Mouse (Mus musculus) fat pad, adult 2 months (tissue): ENCODE measurements around the gene Mrpl19.

Source experiments
- DNase-seq: peaks from one replicate; pipeline ENCODE4 v3.0.0-alpha.2; 2011; ENCODE audit warnings: low read depth, low spot score; ENCODE audit errors: extremely low read depth

Mrpl19 gene

DNA sequence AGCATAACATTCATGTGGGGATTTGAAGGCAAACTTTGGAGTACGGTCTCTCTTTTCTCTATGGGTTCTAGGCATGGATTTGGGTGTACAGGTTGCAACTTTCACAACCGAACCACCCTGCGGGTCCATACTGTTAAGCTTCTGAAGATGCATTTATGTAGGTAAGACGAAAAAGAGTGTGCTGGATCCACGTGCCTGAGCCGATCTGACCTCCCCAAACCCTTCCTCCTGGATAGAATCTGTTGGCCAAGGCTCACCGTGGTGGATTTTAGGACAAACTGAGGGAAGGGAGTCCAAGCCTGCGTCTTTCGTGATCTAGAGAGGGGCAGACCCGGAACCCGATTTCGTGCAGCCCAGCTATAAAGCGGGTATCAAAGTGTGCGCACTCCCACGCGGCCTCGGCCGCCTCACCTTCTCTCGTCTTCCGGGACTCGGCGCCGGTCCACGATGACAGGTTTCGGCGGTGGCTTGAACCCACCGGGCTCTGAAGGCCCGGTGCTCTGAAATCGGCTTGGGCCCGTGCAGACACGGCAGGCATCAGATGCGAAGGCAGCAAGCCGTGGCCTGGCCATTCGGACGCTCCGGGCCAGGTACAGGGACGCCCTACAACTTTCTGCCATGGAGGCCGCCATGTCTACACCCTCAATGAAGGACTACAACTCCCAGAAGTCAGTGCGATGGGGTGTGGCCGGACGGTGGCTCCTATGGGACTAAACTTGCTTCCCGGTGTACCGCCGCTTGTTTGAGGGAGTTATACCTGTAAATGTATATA lies at the start of gene Mrpl19:
Gene Mrpl19 (minus strand): TSS at position 663 of the 772 bp plus-strand sequence.
- no peak for DNase-seq

GRCm38 (mm10) chr6:82012392-82012791 lies 46.6 kb upstream of the Mrpl19 start:
- no peak for DNase-seq

GRCm38 (mm10) chr6:81990049-81990810 lies 24.5 kb upstream of the Mrpl19 start:
- DNase-seq, result no peak

- no peak for DNase-seq
Observed at GRCm38 (mm10) chr6:81988341-81988740, 22.6 kb upstream of the Mrpl19 start.

GRCm38 (mm10) chr6:81987580-81987979 lies 21.8 kb upstream of the Mrpl19 start:
- no peak for DNase-seq

DNA sequence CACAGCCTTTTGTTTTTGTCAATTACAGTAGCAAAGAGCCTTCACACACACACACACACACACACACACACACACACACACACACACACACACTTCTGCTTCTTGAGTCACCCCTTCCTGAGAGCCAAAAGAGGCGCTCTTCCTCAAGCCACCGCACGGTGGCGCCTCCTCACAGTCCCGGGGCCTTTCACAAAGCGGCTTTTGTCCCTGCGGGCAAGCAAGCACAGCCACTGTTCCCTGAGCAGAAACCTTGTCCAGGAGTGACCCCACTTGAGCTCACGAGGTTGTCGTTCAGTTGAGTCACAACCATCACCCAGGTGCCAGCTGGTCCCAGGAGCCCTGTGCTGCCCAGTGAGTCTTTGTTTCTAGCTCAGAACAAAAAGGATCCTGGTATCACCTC lies 21.3 kb upstream of the Mrpl19 start:
- no peak for DNase-seq

DNA sequence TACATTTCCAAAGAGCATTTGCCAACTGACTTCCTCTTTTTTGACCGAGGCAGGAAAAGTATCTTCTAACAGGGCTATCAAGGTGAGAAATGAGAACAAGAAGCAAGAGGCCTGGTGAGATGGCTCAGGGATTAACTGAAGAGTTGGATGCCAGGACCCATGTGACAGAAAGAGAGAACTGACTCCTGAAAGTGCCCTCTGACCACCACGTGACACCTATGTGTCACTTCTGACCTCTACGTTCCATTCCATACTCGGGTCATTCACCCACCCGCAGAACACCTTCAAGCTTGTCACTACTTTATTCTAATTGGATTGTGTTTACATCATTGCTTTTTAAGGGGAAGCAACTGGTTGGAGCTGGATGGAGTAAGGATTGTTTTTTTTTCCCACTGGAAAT lies 20.8 kb upstream of the Mrpl19 start:
- no peak for DNase-seq

GRCm38 (mm10) chr6:81986171-81986570 lies 20.4 kb upstream of the Mrpl19 start:
- DNase-seq, result no peak

DNA sequence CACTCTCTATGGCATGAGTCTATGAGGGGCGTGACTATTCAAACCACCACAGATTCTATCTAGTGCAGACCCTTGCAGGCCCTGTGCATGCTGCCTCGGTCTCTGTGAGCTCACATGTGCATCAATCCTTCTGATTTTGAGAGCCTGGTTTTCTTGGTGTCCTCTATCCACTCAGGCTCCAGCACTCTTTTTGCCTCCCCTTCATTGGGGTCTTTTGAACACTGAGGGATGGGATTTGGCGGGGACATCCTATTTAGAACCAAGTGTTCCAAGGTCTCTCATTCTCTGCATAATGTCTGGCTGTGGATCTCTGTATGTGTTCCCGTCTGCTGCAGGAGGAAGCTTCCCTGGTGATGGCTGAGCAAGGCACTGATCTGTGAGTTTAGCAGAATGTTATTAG lies 13.5 kb upstream of the Mrpl19 start:
- no peak for DNase-seq

GRCm38 (mm10) chr6:81975971-81976621 lies 10.3 kb upstream of the Mrpl19 start:
- no peak for DNase-seq

- DNase-seq, result no peak
Observed at GRCm38 (mm10) chr6:81972595-81972994, 6.8 kb upstream of the Mrpl19 start.

DNA sequence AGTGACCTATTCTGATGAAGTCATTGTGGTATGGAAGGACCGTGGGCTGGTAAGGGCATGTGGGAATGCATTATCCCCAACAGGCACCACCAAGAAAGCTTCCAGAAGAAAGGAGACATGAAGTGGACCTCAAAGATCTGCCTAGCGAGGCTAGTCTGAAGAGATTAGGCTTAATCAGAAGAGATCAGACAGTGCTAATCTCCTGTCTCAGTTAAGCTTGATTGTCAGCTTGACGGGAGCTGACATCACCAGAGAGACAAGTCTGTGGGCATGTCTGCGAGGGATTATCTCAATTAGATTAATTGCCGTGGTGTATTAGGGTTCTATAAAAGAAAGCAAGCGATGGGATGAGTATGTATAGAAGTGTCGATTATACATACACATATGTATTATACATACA lies 5.4 kb upstream of the Mrpl19 start:
- DNase-seq, result no peak

DNA sequence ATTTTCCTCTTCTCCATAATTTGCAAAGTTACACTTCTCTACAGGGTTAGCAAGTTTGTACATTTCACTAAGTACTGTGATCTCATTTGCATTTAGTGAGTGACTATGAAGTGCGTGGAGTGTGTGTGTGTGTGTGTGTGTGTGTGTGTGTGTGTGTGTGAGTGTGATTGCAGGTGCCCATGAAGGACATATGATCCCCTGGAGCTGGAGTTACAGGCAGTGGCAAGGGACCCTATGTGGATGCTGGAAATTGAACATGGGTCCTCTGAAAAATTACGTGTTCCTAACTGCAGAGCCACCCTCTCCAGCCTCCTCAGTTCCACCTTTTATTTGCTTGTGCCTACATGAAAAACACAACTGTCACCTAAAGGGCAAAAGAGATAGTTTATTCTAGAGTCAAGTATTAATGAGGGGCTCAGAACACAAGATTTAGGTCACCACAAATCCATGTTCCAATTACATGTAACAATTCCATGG lies 348 bp upstream of the Mrpl19 start:
- DNase-seq, result no peak

- no peak for DNase-seq
Observed at GRCm38 (mm10) chr6:81960284-81960683, 5.5 kb downstream of the Mrpl19 start.

DNA sequence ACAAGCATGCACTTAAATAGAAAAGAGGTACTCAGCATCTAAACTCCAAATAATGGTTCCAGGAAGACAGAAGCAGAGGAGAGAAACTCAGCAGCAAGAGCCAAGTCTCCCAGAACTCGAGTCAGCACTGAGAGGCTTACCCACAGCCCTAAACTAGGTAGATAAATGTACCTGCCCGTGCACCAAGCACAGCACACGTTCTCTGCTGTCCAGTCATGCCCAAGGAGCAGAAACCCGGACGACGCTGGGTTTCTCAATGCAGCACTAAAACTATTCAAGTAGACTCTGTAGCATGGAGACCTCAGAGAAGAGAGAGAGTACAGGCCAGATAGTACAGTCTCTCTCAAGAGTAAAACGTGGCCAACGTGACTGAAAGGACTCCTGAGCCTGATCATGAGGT lies 5.9 kb downstream of the Mrpl19 start:
- DNase-seq, result no peak

DNA sequence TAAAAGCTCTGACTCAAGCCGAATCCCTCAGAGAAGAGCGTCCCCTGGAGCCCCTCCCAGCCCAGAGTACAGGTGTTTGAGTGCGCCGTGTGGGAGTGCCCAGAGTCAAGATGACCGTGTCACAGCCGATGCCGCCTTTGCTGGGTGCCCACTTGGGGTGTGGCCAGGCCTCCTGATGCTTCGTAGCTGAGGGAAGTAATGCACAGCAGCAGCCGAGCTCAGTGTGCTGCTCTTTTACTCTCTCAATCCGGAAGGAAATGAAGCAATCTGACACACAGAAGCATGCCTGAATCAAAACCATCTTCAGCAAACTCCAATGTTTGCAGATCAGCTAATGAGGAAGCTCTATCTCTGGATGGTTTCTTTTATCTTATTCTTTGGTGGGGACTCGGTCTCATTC lies 7.8 kb downstream of the Mrpl19 start:
- DNase-seq, result no peak

DNA sequence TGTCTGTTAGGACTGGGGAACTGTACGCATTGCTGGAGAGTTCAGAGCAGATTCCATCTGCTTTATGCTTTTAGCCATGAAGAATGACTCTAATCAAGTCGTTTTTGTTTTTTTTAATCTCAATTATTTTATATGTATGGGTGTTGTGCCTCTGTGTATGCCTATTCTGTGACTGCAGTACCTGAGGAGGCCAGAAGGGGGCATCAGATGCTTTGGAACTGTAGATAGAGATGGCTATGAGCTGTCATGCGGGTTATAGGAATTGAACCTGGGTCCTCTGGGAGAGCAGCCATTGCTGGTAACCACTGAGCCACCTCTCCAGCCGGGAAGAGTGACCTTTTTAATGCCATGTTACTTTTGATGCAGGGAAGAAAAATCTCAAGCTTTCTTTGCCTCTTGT lies 9.4 kb downstream of the Mrpl19 start:
- DNase-seq, result no peak

GRCm38 (mm10) chr6:81955133-81955532 lies 10.6 kb downstream of the Mrpl19 start:
- DNase-seq, result no peak

DNA sequence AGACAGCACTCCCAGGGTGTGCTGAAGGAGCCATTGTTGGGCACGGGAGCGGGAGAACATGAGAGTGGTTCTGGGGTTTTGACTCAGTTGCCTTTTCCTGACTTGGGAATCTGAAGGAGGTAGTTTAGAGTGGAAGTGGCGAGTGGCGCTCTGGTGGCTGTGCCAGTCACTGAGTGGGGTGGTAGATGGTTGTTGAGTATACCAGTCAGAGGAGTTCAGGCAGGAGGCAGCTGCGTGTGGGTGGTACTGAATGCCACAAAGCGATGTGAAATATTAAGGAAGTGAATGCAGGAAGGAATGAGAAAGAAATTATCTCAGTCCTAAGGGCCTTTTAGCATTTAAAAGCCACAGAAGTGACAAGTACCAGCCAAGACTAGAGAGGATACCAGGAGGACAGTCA lies 18.9 kb downstream of the Mrpl19 start:
- no peak for DNase-seq

GRCm38 (mm10) chr6:81944432-81944831 lies 21.3 kb downstream of the Mrpl19 start:
- no peak for DNase-seq

- no peak for DNase-seq
Observed at GRCm38 (mm10) chr6:81943281-81943680, 22.5 kb downstream of the Mrpl19 start.

DNA sequence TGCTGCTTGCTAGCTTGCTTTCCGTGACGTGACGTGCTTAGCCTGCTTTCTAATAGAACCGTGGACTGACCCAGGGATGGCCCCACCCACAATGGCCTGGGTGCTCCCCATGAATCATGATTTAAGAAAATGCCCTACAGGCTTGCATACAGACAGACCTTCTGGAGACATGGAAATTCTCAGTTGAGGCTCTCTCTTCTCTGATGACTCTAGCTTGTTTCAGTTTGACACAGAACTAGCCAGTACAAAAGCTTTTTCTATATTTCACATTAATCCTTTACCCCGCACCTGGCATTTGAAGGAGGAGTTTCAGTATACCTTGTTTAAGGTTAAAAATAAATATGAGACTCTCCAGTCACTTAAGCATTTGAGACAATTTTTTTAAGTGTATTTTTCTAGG lies 24.0 kb downstream of the Mrpl19 start:
- DNase-seq, result no peak
